Mouse (Mus musculus): ENCODE results near the gene Pard3b.

- TF ChIP-seq POLR2A (IDR thresholded peaks at IDR 0.05; ENCODE audit: control insufficient read depth, extremely low read depth, insufficient read depth, low read length, poor library complexity), result no peak
- no peak for TF ChIP-seq CTCF (IDR thresholded peaks at IDR 0.05; ENCODE audit: borderline replicate concordance, control insufficient read depth, extremely low read depth, insufficient read depth, low read length, poor library complexity)
These were observed 797.7 kb downstream of the Pard3b start for GRCm38 (mm10) chr1:62436304-62436703.

All from thymus, adult 2 months (tissue).